Mouse (Mus musculus) left cerebral cortex, postnatal 14 days (tissue): ENCODE data around the gene Slc6a9. TPM values are rescaled to one million over a fixed set of nuclear protein-coding genes. Genes with fewer than 3 reads are reported as not detected.

Experiments
- total RNA-seq, 2 experiments: library from RNA; stranded (reverse); gene quantifications; 2 replicates each; pipeline ENCODE4 v1.2.3; 2021

The Slc6a9 gene
- total RNA-seq, 2 experiments from 2014 or later = 32.4 to 33.5 TPM

Other genes starting within 250 kb of the Slc6a9 start
- gene Dmap1, start 152.2 kb upstream of the Slc6a9 start, total RNA-seq = 10 to 100 TPM; 35.9 to 36.0 TPM
- gene Gm12845, start 110.1 kb upstream of the Slc6a9 start, total RNA-seq = not detected
- gene Klf17, start 68.9 kb upstream of the Slc6a9 start, total RNA-seq = not detected
- 1 to 10 TPM; 2.1 to 2.8 TPM for gene Ccdc24, start 38.1 kb downstream of the Slc6a9 start, total RNA-seq
- gene B4galt2, start 49.0 kb downstream of the Slc6a9 start, total RNA-seq = 100 to 1,000 TPM; 136 to 144 TPM
- gene Atp6v0b, start 52.8 kb downstream of the Slc6a9 start, total RNA-seq = 100 to 1,000 TPM; 486 to 488 TPM
- gene Dph2, start 57.5 kb downstream of the Slc6a9 start, total RNA-seq = 1 to 10 TPM; 9.0 to 9.1 TPM
- 100 to 1,000 TPM; 124 to 125 TPM for gene Ipo13, start 80.5 kb downstream of the Slc6a9 start, total RNA-seq
- 1 to 10 TPM; 1.8 to 2.3 TPM for gene Artn, start 95.3 kb downstream of the Slc6a9 start, total RNA-seq